Mouse (Mus musculus) cerebellum, adult 9-10 months (tissue): ENCODE data around the gene Ap3m1.

Experiments
- DNase-seq: peaks from one replicate; pipeline ENCODE4 v3.0.0; 2022

The Ap3m1 gene

DNA sequence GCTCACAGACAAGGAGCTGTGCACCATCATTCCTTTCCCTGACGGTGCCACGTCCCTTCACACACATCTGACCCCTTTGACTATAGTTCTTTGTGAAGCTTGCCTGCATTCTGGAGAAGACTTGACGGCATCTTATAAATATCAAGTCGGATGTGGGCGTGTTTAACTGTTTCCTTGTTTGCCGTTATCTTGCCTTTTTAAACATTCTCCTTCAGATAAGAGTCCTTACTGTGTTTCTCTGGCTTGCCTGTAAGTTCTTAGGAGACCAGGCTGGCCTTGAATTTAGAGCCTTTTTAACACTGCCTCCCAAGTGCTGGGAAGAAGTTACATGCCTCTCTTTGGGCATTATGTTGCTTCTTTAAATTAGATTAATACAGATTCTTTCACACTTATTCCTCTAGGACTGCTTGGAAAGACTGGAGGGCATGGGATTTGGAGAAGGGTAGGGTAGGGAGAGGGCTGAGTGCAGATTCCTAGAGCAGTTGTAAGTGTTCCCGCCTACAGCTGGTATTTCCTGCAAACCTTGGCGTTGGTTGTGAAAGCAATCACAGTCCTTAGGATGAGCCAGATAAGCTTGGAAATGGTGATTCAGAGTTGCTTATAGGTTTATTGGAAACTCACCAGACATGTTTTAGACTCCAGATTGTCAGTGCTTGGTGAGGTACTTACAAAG lies 13.3 kb upstream of the Ap3m1 start:
- DNase-seq, result no peak

GRCm38 (mm10) chr14:21064321-21064720 lies 12.0 kb upstream of the Ap3m1 start:
- DNase-seq, result no peak

DNA sequence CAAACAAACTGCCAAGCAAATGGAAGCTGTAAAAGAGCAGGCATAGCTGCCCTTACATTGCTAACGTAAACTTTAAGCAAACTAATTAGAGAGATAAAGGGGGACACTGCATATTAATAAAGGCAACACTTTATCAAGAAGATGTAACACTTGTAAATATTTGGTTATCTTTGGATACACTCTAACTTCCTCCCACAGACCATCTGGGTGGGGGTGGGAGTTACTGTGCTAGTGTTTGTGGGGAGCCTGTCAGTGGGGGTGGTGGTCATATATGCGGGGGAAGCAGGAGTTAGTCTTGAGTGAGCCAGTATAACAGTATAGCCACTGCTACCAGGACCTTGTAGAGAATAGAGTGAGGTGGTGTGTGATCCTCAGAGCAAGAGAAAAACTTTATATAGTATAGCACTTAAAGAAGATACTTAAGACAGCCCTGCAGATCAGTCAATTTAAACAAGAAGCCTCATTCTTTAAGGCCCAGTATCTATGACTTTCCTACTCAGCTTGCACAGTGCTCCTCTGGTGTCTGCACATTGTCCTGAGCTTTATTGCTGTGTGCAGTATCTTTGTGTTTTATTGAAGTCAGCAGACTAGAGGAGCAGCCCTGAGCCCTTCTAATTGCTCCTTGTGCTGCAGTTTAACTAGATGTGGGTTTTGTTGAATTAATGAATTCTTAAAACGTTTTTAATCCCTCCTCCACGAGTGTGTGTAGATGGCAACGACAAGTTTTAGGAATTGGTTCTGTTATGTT lies 10.6 kb upstream of the Ap3m1 start:
- no peak for DNase-seq

- DNase-seq, result no peak
These were observed 6.7 kb upstream of the Ap3m1 start for GRCm38 (mm10) chr14:21058972-21059371.

DNA sequence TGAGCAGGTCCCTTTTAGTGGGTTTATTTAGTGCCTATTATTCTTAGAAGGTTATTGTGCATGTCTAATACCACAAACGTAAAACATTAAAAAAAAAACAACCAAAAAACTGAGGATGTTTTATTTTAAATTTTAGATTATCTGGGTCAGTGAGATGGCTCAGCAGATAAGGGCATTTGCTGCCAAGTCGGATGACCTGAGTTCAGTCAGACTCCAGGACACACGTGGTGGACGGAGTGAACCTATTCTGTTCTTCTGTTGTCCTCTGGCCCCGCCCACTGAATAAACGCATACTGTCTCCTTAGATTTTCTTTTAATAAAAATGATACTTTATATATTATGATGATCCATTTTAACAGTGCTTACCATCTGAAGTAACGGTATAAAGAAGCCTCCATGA lies 1.3 kb upstream of the Ap3m1 start:
- peak; percentile 40 for DNase-seq

- no peak for DNase-seq
These were observed 843 bp upstream of the Ap3m1 start for GRCm38 (mm10) chr14:21053151-21053550.

GRCm38 (mm10) chr14:21052781-21053130 lies 448 bp upstream of the Ap3m1 start:
- DNase-seq, result peak; percentile 83

GRCm38 (mm10) chr14:21051380-21052111 lies 762 bp downstream of the Ap3m1 start:
- no peak for DNase-seq

DNA sequence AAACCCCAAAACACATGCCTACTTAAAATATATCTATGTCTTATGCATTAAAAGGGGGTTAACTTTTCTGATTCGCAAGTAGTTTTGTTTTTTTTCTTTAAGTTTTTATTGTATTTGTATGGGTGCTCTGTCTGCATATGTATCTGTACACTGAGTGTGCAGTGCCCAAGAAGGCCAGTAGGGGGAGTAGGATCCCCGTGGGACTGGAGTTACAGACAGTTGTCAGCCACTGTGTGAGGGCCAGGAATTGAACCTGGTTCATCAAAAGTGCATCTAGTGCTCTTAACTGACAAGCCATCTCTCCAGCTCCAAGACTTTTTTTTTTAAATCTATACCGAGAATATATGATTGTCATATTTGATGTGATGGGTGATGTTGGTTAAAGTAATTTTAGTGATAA lies 1.6 kb downstream of the Ap3m1 start:
- peak; percentile 42 for DNase-seq

- peak; percentile 45 for DNase-seq
These were observed 3.4 kb downstream of the Ap3m1 start for GRCm38 (mm10) chr14:21048879-21049278.

GRCm38 (mm10) chr14:21047840-21048239 lies 4.5 kb downstream of the Ap3m1 start:
- no peak for DNase-seq

- DNase-seq, result no peak
These were observed 12.7 kb downstream of the Ap3m1 start for GRCm38 (mm10) chr14:21039623-21040022.

DNA sequence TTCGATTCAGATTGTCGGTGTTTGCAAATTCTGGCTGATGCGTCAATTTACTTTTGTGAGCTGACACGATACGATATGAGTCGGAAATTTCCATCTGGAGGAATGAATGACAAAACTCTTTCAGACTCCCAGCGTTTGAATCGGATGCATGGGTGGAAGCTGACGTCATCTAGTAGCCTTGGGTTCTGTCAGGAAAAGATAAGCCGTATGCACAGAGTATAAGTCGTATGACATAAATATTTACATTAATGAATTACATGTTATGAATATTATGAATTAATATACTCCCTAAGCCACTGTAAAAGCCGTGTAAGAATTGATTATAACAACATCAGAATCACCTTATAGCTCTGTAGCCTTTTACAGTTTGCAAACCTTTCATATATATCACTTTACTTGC lies 13.2 kb downstream of the Ap3m1 start:
- DNase-seq, result no peak

GRCm38 (mm10) chr14:21034791-21035190 lies 17.5 kb downstream of the Ap3m1 start:
- no peak for DNase-seq

- DNase-seq, result no peak
These were observed 18.0 kb downstream of the Ap3m1 start for GRCm38 (mm10) chr14:21034271-21034670.

GRCm38 (mm10) chr14:21031783-21032511 lies 20.4 kb downstream of the Ap3m1 start:
- no peak for DNase-seq

GRCm38 (mm10) chr14:21029025-21029659 lies 23.2 kb downstream of the Ap3m1 start:
- no peak for DNase-seq

- DNase-seq, result no peak
These were observed 24.8 kb downstream of the Ap3m1 start for GRCm38 (mm10) chr14:21027542-21027941.

GRCm38 (mm10) chr14:21020435-21020834 lies 31.9 kb downstream of the Ap3m1 start:
- peak; percentile 11 for DNase-seq

DNA sequence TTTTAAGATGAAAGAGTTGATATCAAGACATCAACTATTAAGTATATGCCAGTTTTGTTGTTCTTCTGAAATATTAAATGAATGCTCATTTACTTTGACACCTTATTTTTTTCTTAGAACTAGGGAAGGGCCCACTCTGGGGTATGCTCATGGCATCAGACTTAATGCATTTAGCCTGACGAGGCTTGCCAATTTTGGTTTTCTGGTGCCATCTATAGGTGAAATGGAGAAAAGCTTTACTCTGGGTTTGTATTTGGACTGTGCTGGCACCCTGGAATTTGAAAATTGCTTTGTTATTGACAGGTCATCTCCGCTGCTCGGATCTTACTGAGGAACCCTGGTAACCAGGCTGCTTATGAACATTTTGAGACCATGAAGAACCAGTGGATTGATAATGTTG lies 33.3 kb downstream of the Ap3m1 start:
- DNase-seq, result peak; percentile 57

DNA sequence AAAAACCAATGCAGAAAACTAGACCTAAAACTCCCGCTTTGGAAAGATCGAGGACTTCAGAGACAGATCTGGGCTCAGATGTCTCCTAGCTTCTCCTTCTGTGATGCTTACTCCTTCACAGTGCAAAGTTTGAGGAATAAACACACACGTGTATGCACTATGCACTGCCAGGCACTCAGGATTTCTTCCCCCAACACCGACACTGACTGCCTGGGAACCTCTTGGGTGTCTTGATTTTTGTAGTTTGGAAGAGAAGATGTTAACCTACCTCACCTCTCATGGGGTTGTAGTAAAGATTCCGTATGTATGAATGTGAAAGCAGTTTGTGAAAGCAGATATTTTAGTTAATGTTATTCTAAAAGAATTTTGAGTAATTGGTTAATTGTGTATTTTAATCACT lies 34.4 kb downstream of the Ap3m1 start:
- DNase-seq, result no peak

- DNase-seq, result no peak
These were observed 38.4 kb downstream of the Ap3m1 start for GRCm38 (mm10) chr14:21013800-21014334.

DNA sequence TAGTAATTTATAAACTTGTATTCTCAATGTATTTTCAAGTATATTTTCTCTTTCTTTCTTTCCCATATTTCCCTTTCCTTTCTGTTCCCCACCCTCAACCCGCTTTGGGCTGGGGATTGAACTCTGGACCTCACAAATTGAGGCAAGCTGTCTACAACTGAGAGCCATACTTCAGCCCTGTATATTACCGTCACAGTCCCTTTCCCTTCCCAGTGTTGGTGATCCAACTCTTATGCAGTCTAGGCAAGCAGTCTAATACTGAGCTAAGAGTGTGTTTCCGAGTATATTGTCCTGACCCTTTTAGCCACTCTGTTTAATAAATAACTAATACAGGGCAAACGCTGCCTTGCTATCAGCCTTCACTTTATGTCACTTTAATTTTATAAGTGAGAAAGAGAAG lies 52.7 kb downstream of the Ap3m1 start:
- no peak for DNase-seq
